Mouse (Mus musculus) neural tube, embryonic 13.5 days (tissue): ENCODE data around the gene Olfr70. TPM values are rescaled to one million over a fixed set of nuclear protein-coding genes. Genes with fewer than 3 reads are reported as not detected.

Experiments
- ATAC-seq: fragments of 200-750 bp; cut with Nextera tagmentation; 2 replicates; pipeline ENCODE4 v1.8.0; 2017; ENCODE audit warnings: low read depth, mild to moderate bottlenecking, moderate TSS enrichment, moderate library complexity
- H3K27ac ChIP-seq: fragments of 300-500 bp; sonication (generic); replicated peaks from 2 replicates; pipeline ENCODE4 v1.5.1; 2015; ENCODE audit warnings: moderate library complexity, mild to moderate bottlenecking, inconsistent platforms
- H3K27me3 ChIP-seq: fragments of 300-500 bp; sonication (generic); 2 replicates; pipeline ENCODE4 v1.6.1; 2015; ENCODE audit warnings: mild to moderate bottlenecking, inconsistent platforms
- H3K36me3 ChIP-seq: fragments of 300-500 bp; sonication (generic); 2 replicates; pipeline ENCODE4 v1.6.1; 2015; ENCODE audit warnings: mild to moderate bottlenecking, inconsistent platforms
- H3K4me1 ChIP-seq: fragments of 300-500 bp; sonication (generic); replicated peaks from 2 replicates; pipeline ENCODE4 v1.6.1; 2015; ENCODE audit warnings: inconsistent platforms
- H3K4me2 ChIP-seq: fragments of 300-500 bp; sonication (generic); 2 replicates; pipeline ENCODE4 v1.6.1; 2015; ENCODE audit warnings: inconsistent platforms, mild to moderate bottlenecking, moderate library complexity
- H3K4me3 ChIP-seq: fragments of 300-500 bp; sonication (generic); 2 replicates; pipeline ENCODE4 v1.5.1; 2015; ENCODE audit warnings: mild to moderate bottlenecking, inconsistent platforms
- H3K9ac ChIP-seq: fragments of 300-500 bp; sonication (generic); 2 replicates; pipeline ENCODE4 v1.6.1; 2015; ENCODE audit warnings: moderate library complexity, mild to moderate bottlenecking, inconsistent platforms
- H3K9me3 ChIP-seq: fragments of 300-500 bp; sonication (generic); 2 replicates; pipeline ENCODE4 v1.6.1; 2016; ENCODE audit warnings: inconsistent platforms
- WGBS: fragments of 180-500 bp; shearing (Covaris S2); methylation state at CpG from one replicate; pipeline ENCODE4 v1.1.7; 2015; 5-methylcytosine and 5-hydroxymethylcytosine counted together
- polyA plus RNA-seq: library from polyadenylated mRNA; unstranded; fragments of >200 nt; fragmentation: Nextera tagmentation; extraction: Ambion mirVana; gene quantifications from 2 replicates; pipeline ENCODE4 v1.2.1, GENCODE M21; 2015

Gene Olfr70
- polyA plus RNA-seq, 1 experiment from 2014 or later = not detected

DNA sequence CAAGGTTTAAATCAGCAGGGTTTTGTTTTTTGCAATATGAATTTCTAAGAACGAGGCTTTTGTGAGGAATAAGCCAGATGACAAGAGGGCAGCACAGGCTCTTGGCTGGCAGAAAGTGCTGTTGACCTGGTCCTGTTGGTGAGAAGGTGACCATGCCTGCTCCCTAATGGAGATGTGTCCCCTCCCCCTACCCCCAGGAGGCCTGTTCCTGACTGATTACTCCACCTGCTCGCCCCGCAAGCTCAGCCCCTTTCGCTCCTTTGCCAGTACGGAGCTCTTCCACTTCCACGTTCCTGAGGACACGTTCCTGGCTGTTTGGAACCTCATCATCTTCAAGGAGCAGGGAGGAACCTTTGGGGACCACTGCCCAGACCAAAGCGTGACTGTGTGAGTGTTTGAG, 26.9 kb downstream of the Olfr70 start:
- Histone ChIP-seq H3K4me3 (no peak overlapping the region), H3K4me2 (no peak overlapping the region), H3K9ac (no peak overlapping the region), H3K27ac (no peak overlapping the region), H3K36me3 (peaks cover 49% of the 10 kb centered on the region), H3K27me3 (no peaks in the 10 kb centered on the region), H3K4me1 (peaks cover 45% of the 10 kb centered on the region), H3K9me3 (no peaks in the 10 kb centered on the region)
- WGBS = 72% methylated on average over 8 of the region's 8 CpGs
- ATAC-seq = no peak

DNA sequence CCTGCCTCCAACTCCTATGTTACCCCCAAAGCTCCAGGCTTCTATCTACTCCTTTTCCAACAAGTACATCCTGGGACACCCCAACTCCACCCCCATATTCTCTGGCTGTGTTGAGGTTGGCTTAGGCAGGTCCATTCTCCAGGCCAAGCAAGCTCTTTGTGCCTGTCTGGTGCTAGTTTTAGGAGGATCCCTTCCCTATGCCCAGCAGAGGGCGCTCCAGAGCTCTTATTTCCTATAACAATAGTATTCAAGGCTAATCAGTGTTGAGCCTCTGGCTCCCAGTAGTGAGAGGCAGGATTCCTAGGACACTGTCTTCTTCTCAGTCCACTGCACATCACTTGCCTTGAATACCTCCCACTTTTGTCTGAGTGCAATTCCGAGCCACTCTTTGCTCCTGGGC, 28.5 kb downstream of the Olfr70 start:
- Histone ChIP-seq H3K9me3 (no peaks in the 10 kb centered on the region), H3K4me3 (peak overlapping the region; percentile 18), H3K4me2 (peak overlapping the region; percentile 95), H3K36me3 (peaks cover 33% of the 10 kb centered on the region), H3K27me3 (0 out of 2 replicates have a peak, but pooled peaks cover 6% of the 10 kb centered on the region), H3K4me1 (peaks cover 48% of the 10 kb centered on the region), H3K27ac (0 out of 2 replicates have a peak overlapping the region, but pooled peaks have one; percentile 38), H3K9ac (0 out of 2 replicates have a peak overlapping the region, but pooled peaks have one; percentile 96)
- 8% methylated on average over 2 of the region's 2 CpGs for WGBS
- ATAC-seq = no peak

DNA sequence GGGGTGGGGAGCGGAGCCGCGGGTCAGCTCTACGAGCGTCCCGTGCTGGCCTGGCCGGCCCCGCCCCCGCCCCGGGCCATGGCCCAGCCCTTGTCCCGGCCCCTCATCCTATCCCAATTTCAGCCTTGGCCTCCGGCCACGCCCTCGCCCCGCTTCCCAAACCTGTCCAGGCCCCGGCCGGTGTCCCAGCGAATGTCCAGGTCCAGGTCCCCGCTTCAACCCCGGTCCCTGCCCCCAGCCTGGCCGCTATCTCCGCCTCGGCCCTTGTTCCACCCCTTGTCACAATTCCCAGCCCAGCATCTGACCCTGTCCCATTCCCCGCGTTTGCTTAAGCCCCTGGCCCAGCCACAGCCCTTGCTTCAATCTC, 31.2 kb downstream of the Olfr70 start:
- Histone ChIP-seq H3K4me2 (peak overlapping the region; percentile 95), H3K27ac (peak overlapping the region; percentile 67), H3K4me3 (peak overlapping the region; percentile 87), H3K9me3 (no peaks in the 10 kb centered on the region), H3K27me3 (peaks cover 22% of the 10 kb centered on the region), H3K4me1 (peaks cover 48% of the 10 kb centered on the region), H3K9ac (peak overlapping the region; percentile 96), H3K36me3 (peaks cover 6% of the 10 kb centered on the region)
- WGBS = 0% methylated on average over 18 of the region's 25 CpGs
- peak; percentile 49 for ATAC-seq

DNA sequence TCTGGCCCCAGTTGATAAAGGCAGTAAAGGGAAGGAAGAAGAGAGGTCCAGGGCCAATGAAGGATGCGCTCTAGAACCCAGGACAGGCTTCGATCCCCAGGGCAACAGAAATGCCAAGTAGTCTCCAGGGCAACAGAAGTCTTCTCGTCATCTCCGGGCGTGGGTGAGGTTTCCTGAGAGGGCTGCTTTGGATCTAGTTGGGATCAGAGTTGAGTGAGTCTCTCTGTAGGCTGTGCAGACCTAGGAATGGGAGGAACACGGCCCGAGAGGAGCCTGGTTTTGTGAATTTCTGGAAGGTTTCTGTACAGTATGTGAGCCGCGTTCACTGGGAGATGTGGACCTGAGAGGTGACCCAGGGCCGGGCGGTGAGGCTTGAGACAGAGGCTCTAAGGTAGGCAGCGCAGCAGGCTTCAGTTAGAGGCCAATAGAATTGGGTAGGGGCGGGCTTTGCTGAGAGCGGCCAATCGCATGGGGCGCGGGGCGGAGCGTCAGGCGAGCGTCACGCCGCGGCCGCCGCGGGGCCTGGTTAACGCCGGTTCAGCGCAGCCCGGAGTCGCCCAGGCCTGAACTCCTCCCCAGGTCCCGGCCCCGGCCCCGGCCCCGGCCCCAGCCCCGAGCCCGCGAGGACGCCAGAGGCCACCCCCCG, 31.7 kb downstream of the Olfr70 start, which contains the start of the genes Tmem8b and Fam221b:
Tmem8b (plus strand) TSS at position 190 of the 646 bp plus-strand sequence.
Fam221b (minus strand) TSS at position 364 of the 646 bp plus-strand sequence.
- Histone ChIP-seq H3K27me3 (peaks cover 24% of the 10 kb centered on the region), H3K36me3 (peaks cover under 1% of the 10 kb centered on the region; the same call in 1 of the 2 replicates), H3K4me3 (peak within 1 kb of the TSS; percentile 87), H3K9me3 (no peaks in the 10 kb centered on the region), H3K4me2 (peak within 1 kb of the TSS; percentile 95), H3K4me1 (peaks cover 48% of the 10 kb centered on the region), H3K27ac (peak within 1 kb of the TSS; percentile 67), H3K9ac (peak within 1 kb of the TSS; percentile 96)
- WGBS = 3% methylated on average over 34 of the region's 41 CpGs
- ATAC-seq = peak; percentile 92

DNA sequence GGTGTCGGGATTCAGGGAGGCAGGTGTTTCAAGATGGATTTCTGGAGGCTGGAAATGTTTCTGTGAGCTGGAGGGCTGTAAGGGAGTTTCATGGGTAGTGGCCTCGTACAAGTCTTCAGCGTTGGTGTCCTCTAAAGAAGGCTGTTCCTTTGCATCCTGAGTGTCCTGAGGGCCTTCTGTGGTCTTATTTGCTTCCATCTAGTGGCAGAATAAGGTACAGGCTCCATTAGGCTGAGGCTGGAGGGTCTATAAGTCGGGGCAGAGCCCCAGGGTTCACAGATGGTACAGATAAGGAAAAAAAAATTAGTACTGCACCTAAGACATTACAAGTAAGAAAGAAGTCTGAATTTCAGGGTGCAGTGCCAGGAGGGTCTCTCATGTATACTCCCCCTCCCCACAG, 34.2 kb downstream of the Olfr70 start:
- 26% methylated on average over 4 of the region's 4 CpGs for WGBS
- peaks cover 48% of the 10 kb centered on the region for H3K27me3 ChIP-seq
- no peak overlapping the region for H3K27ac ChIP-seq

DNA sequence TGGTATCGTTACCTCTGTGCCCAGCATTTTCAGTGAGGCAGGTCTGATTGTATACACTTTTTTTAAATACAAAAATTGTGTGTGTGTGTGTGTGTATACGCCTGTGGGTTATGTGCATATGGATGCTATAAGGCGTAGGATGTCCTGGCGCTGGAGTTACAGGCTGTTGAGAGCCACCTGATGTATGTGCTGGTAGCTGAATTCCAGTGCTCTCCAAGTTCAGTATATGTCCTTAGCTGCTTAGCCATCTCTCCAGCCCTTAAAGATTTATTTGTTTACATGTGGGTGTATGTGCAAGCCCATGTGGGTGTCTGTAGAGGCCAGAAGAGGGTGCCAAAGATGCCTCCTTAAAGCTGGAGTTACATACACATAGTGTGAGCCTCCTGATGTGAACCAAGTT, 43.5 kb downstream of the Olfr70 start:
- H3K9me3 ChIP-seq = no peaks in the 10 kb centered on the region
- 53% methylated on average over 4 of the region's 4 CpGs for WGBS
- H3K27ac ChIP-seq = peak overlapping the region; percentile 77; the same call in 1 of the 2 replicates
- peak overlapping the region; percentile 61 for H3K4me3 ChIP-seq
- no peaks in the 10 kb centered on the region for H3K36me3 ChIP-seq
- H3K4me2 ChIP-seq = peak overlapping the region; percentile 81
- no peak for ATAC-seq
- H3K9ac ChIP-seq = no peak overlapping the region
- H3K4me1 ChIP-seq = peaks cover 26% of the 10 kb centered on the region
- H3K27me3 ChIP-seq = peaks cover 26% of the 10 kb centered on the region

More for the DNA sequence above, 34.2 kb downstream of the Olfr70 start:
- Histone ChIP-seq H3K4me2 (no peak overlapping the region), H3K4me1 (peaks cover 25% of the 10 kb centered on the region), H3K9me3 (no peaks in the 10 kb centered on the region), H3K4me3 (no peak overlapping the region), H3K36me3 (no peaks in the 10 kb centered on the region), H3K9ac (no peak overlapping the region)
- ATAC-seq = no peak

DNA sequence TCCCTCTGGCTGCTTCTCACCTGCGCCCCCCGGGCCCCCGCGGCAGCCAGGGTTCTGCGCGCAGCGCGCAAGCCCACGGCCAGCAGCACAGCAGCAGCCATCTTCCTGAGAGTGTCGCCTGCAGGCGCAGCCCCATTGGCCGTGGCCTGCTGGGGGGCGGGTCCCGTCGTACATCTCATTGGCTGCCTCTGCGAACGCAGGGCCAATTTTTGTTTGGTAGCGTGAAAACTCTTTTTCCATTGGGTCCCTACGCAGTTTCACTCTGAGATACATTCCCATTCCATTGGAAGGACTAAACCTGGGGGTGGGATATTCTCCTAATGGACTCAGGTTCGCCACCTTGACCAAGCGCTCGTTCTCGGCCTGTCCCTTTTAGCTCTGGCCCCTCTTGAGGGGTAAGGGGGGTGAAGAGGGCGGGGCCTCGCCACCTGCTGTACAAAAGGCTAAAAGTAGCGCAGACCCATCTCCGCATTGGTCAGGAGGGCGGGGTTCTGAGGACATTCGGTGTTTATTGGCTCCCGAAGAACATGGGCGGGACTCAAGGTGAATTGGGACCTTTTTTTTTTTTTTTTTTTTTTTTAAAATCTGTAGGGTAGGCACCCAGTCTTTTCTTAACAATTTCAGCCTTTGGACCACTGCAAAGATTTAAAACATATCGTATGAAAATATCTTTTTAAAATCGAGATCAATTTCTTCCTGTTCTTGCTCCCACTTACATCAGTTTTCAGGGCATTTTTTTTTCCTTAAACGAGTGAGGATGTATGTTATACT, 44.1 kb downstream of the Olfr70 start, which contains the start of gene Hint2:
Hint2 (minus strand) TSS at position 128 of the 771 bp plus-strand sequence.
- WGBS = 1% methylated on average over 34 of the region's 34 CpGs

DNA sequence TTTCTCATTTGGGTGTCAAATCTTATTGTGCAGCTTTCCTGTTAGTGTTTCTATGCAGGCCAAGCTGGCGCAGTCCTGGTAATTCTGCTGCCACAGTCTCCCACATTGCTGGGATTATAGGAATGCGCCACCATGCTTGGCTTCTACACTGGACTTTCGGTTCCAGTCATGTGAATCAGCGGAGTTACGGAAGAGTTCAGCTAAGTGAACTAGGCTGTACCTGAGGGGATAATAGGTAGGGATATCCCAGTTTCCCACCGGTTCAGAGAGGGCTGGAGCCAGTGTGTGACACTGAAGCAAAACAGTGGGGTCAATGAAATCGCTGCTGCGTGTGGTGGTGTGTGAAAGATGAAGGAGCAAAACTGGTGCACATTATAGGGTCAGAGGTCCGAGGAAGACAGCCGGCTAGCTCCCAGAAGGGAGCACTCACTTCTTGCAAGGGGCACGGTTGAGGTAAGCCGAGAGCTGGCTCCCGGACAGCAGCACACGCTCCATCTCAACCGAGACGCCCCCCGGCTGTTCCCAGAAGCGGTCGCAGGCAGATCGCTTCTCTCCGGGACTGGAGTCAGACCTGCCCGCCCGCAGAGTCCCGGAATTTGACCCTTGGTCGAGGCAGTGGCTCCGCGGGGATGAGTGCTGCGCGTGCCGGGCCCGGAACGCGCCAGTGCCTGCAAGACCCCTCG, 44.8 kb downstream of the Olfr70 start:
- H3K9me3 ChIP-seq = no peaks in the 10 kb centered on the region
- peak overlapping the region; percentile 81 for H3K4me2 ChIP-seq
- peak overlapping the region; percentile 80 for H3K9ac ChIP-seq
- peak; percentile 55 for ATAC-seq
- 6% methylated on average over 34 of the region's 34 CpGs for WGBS
- peaks cover 12% of the 10 kb centered on the region for H3K36me3 ChIP-seq
- peaks cover 12% of the 10 kb centered on the region for H3K27me3 ChIP-seq
- H3K27ac ChIP-seq = peak overlapping the region; percentile 93
- H3K4me3 ChIP-seq = peak overlapping the region; percentile 61
- H3K4me1 ChIP-seq = peaks cover 26% of the 10 kb centered on the region

More for the DNA sequence above, 44.1 kb downstream of the Olfr70 start, which contains the start of gene Hint2:
- peak within 1 kb of the TSS; percentile 81 for H3K4me2 ChIP-seq
- H3K27ac ChIP-seq = peak within 1 kb of the TSS; percentile 93
- ATAC-seq = peak; percentile 97
- H3K9ac ChIP-seq = peak within 1 kb of the TSS; percentile 80
- H3K27me3 ChIP-seq = peaks cover 19% of the 10 kb centered on the region
- H3K4me3 ChIP-seq = peak within 1 kb of the TSS; percentile 61
- peaks cover 26% of the 10 kb centered on the region for H3K4me1 ChIP-seq
- H3K9me3 ChIP-seq = no peaks in the 10 kb centered on the region
- H3K36me3 ChIP-seq = 0 out of 2 replicates have a peak, but pooled peaks cover 5% of the 10 kb centered on the region

DNA sequence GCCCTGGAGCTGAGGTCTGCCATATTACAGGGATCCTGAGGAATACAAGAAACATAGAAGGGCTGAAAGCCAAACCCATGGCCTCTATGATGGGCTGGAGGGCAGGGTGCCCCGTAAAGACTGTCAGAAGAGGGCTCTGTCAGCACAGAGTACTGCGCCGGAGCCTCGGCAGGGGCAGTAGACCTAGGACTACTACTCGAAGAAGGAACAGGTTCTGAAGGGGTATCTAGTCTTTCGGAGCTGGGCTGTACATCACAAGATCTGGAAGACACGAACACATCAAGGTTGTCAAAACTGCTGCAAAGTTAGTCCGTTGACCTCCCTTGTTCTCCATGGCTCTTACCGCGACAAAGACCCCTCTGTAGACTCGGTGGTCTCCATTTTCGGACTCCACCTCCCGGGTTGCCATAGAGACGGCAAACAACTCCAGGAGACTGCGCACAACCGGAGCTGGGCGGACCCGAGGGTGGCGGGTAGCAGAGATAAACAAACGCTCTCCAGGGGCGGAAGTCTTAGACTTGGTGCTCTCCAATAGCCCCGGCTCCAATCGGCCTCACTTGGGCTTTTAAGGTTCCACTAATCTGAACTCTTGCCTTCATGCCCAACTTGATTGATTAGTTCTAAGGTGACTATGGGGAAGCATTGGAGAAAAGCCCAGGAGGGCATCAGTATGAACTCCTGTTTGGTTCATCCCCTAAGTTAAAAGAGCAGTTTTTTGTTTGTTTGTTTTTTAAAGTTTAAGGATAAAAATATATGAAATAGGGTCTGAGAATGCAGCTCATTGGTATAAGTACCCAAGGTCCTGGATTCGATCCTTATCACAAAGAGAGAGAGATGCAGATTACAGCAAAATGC, 47.2 kb downstream of the Olfr70 start, which contains the start of gene Spag8:
Spag8 (minus strand) TSS at position 434 of the 855 bp plus-strand sequence.
- peak within 1 kb of the TSS; percentile 31; the same call in 1 of the 2 replicates for H3K9ac ChIP-seq
- ATAC-seq = no peak
- peak within 1 kb of the TSS; percentile 49 for H3K4me2 ChIP-seq
- peaks cover 36% of the 10 kb centered on the region for H3K36me3 ChIP-seq
- H3K9me3 ChIP-seq = peaks cover 5% of the 10 kb centered on the region
- WGBS = 16% methylated on average over 24 of the region's 24 CpGs
- peaks cover 2% of the 10 kb centered on the region; the same call in 1 of the 2 replicates for H3K27me3 ChIP-seq
- peaks cover 26% of the 10 kb centered on the region for H3K4me1 ChIP-seq
- H3K4me3 ChIP-seq = peak within 1 kb of the TSS; percentile 28
- no peak within 1 kb of the TSS; the same call in 1 of the 2 replicates for H3K27ac ChIP-seq

DNA sequence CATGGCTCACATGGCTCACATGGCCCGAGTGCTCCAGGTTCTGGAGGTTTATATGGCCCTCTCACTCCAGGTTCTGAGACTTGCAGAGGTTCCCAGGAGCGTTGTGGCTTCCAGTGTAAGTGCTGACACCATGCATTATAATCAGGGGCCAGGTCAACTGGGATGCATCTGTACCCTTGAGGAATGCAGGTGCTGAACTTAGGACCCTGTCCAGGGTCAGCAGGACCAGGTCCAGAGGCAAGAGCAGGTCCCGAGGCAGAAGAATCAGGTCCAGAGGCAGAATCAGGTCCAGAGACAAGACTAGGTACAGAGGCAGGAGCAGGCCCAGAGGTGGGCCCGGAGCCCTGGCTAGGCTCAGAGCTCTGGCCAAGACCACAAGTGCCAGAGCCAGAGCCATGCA, 47.9 kb downstream of the Olfr70 start:
- H3K9ac ChIP-seq = peak overlapping the region; percentile 31; the same call in 1 of the 2 replicates
- WGBS = 87% methylated on average over 4 of the region's 4 CpGs
- no peaks in the 10 kb centered on the region for H3K27me3 ChIP-seq
- ATAC-seq = no peak
- peaks cover 43% of the 10 kb centered on the region for H3K36me3 ChIP-seq
- 0 out of 2 replicates have a peak overlapping the region, but pooled peaks have one; percentile 28 for H3K4me3 ChIP-seq
- H3K9me3 ChIP-seq = peaks cover 5% of the 10 kb centered on the region
- H3K4me2 ChIP-seq = peak overlapping the region; percentile 49
- no peak overlapping the region; the same call in 1 of the 2 replicates for H3K27ac ChIP-seq
- H3K4me1 ChIP-seq = peaks cover 26% of the 10 kb centered on the region

DNA sequence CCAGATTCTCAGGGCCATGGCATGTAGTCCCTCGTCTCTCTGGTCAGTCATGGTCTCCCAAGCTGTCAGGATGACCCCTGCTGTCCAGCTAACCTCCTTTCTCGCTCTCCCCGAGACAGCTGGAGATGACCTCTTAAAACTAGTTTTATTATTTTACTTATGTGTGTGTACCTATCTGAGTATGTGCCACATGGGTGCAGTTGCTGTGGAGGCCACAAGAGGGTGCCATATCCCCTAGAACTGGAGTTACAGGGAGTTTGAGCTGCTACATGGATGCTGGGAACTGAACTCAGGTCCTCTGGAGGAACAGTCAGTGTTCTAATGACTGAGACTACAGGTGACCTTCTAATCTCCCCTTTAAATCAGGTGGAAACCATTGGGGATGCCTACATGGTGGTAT, 50.8 kb downstream of the Olfr70 start:
- Histone ChIP-seq H3K4me1 (peaks cover 12% of the 10 kb centered on the region), H3K4me3 (no peak overlapping the region), H3K9ac (no peak overlapping the region), H3K4me2 (no peak overlapping the region), H3K27me3 (no peaks in the 10 kb centered on the region), H3K36me3 (peaks cover 68% of the 10 kb centered on the region), H3K9me3 (peaks cover 5% of the 10 kb centered on the region), H3K27ac (no peak overlapping the region)
- 90% methylated on average over 3 of the region's 3 CpGs for WGBS
- ATAC-seq = no peak
